Mouse (Mus musculus) testis, postnatal 14 days (tissue): ENCODE data around the gene Megf11.
A peak's percentile ranks its signal among the peaks of the same experiment; 100 is the strongest.

Experiments used
- DNase-seq: peaks from one replicate; pipeline ENCODE4 v3.0.0; 2021; ENCODE audit warnings: low spot score

The Megf11 gene

GRCm38 (mm10) chr9:64393914-64394596 lies 8.6 kb downstream of the Megf11 start:
- DNase-seq = peak; percentile 62

- no peak for DNase-seq
Measured at GRCm38 (mm10) chr9:64395238-64395920, 10.0 kb downstream of the Megf11 start.

- no peak for DNase-seq
Measured at GRCm38 (mm10) chr9:64397108-64397507, 11.7 kb downstream of the Megf11 start.

- no peak for DNase-seq
Measured at GRCm38 (mm10) chr9:64399121-64399520, 13.7 kb downstream of the Megf11 start.

- DNase-seq = no peak
Measured at GRCm38 (mm10) chr9:64402141-64402540, 16.7 kb downstream of the Megf11 start.

- DNase-seq = no peak
Measured at GRCm38 (mm10) chr9:64406841-64407240, 21.4 kb downstream of the Megf11 start.

GRCm38 (mm10) chr9:64407390-64407970 lies 22.1 kb downstream of the Megf11 start:
- DNase-seq = no peak

- DNase-seq = no peak
Measured at GRCm38 (mm10) chr9:64408821-64409220, 23.4 kb downstream of the Megf11 start.

DNA sequence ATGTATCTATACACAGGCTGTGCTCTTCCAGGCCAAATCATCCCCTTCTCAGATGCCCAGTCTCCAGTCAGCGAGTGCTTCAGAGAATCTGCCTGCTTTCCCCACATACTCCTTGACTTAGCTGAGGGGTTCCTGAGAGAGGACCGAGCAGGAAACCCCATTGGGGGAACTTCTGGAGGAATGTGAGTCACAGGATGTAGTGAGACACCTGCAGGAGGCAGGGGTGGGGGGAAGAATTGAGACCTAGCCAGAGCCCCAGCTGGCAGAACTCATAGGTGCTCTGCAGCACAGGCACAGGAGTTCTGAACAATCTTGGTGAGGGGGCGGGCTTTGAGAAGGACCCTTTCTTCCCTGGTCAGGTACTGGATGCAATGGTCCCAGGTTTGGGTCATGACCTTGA lies 35.0 kb downstream of the Megf11 start:
- no peak for DNase-seq

DNA sequence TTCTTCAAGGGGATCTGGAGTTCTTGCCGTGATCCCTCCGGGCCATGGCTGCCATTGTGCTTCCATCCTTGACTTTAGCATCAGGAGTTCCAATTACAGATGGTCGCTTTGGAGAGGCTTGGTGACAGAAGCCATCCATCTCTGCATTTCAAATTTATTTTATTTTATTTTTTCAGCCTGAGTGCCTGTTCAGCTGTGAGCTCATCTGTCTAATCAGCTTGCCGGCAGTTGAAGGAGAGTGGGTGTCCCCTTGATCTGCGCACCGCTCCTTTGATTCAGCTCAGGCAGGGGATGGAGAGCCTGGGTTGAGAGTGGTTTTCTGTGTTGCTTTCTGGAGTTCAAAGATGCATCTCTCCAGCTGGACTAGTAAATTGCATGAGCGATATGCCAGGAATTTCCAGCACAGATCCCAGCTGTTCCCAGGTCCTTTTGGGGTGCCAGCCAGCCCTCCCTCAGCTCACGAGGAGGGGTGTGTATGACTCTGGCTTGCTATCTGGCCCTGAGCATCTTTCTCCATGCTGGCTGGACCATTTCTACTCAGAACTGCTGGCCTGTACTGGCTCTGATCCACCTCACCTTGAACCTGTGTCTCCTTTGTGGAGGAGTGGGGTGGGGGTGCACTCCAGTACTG lies 36.7 kb downstream of the Megf11 start:
- DNase-seq = no peak

- DNase-seq = no peak
Measured at GRCm38 (mm10) chr9:64423912-64424311, 38.5 kb downstream of the Megf11 start.

GRCm38 (mm10) chr9:64436121-64436520 lies 50.7 kb downstream of the Megf11 start:
- no peak for DNase-seq

DNA sequence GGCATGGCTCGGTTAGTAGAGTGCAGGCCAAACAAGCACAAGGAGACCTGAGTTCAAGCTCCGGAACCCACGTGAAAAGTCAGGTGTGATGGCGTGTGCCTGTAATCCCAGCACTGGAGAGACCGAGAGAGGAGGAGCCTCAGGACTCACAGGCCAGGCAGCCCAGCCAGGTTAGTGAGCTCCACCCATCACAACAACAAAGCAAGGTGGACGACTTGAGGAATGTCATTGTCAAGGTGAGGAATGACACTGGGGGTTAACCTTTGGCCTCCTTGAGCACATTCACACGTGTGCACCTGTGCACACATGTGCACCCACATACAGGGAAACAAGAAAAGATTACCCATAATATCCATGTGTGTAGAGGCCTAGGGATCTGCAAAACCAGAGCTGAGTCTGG lies 54.7 kb downstream of the Megf11 start:
- no peak for DNase-seq

- DNase-seq = no peak
Measured at GRCm38 (mm10) chr9:64445981-64446380, 60.6 kb downstream of the Megf11 start.

DNA sequence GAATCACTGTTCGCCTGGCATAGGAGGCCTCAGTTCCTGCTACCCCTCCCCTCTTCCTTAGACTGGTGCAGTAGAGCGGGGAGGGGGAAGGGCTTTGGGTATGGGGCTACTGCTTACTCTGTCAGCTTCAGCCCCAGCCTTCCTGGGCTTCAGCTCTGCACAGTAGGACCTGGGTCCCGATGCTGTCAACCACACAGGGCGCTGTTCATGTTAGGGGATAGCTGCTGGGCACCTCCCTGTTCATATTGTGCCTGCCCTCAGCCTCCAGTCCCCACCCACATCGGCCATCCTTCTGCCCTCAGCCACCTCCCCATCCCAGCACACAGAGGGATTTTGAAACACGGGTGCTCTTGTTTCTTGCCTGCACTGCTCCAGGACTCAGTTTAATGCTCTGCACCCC lies 61.6 kb downstream of the Megf11 start:
- DNase-seq = no peak

DNA sequence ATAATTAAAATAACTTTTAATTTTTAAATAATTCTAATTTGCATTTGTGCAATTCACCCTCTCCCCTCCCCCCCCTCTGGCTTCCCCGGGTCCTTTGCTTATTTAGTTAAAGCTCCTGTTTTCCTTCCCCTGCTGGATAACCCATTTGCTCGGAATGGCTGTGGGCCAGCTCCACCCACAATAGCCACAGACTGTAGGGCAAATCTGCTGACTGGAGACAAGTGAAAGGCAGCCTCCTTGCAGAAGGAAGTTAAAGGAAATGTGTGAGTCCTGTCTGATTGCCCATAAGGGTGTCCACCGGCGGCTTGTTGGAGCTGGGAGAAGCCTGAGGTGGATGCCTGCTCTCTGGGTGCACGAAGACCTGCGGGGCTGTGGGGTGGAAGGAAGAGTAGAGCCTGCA lies 62.1 kb downstream of the Megf11 start:
- no peak for DNase-seq

DNA sequence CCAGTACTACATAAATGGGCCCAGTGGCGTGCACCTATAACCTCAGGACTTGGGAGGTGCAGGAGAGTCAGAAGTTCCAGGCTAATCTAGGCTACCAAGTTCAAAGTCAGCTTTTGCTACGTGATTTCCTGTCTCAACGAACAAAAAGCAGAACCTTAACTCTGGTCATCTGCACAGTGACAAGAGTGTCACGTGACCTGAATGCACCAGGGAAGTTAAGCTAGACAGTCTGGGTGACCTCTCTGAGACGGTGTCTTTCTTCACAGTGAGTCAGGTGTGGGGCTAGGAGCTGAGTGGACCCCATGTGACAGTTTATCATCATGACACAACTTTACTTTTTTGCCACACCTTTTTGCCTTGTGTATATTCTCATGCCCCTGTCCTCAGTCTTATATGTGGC lies 67.3 kb downstream of the Megf11 start:
- DNase-seq = no peak

DNA sequence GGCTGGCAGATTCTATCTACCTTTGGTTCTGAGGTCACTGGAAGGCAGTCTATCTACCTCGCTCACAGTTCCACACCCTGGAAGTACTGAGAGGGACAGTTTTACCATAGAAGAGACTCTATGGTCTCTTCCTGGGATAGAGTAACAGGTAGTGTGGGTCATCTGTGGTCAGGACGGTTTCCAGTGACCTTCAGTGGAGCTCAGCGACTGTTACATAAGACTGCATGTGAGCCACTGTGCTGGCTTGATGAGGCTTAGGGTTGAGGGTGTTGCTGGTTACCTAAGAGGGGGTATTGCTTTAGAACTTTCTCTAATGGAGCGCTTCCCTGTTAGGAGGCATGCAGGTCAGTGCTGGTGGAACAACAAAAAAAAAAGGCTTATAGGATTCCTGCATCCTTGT lies 68.8 kb downstream of the Megf11 start:
- DNase-seq = no peak

- no peak for DNase-seq
Measured at GRCm38 (mm10) chr9:64455910-64456309, 70.5 kb downstream of the Megf11 start.

GRCm38 (mm10) chr9:64457596-64457995 lies 72.2 kb downstream of the Megf11 start:
- no peak for DNase-seq

GRCm38 (mm10) chr9:64461568-64462308 lies 76.3 kb downstream of the Megf11 start:
- DNase-seq = no peak

DNA sequence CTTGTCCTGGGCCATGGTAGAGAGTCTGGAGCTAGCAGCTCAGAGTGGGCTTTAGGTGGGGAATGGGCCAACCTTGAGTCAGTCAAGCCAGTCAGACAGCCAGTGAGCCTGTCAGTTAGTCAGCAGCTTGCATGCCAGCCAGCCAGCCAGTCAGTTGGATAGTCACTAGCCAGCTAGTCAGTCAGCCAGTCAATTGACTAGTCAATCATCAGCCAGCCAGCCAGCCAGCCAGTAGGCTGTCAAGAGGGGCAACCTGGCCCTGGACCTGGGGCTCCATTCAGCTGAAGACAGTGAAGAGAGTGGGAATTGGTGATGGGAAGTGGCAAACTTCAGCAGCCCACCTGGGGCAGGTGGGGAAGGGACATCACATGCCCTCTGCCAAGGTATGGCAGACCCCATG lies 77.4 kb downstream of the Megf11 start:
- DNase-seq = no peak
